Mouse (Mus musculus) NIH3T3 (cell line): Measurements from ENCODE around the gene Cacna1d.
A peak's percentile ranks its signal among the peaks of the same experiment; 100 is the strongest.

Source experiments
- DNase-seq: peaks from one replicate; pipeline ENCODE4 v3.0.0-alpha.2; 2012; ENCODE audit warnings: low read depth

Gene Cacna1d

GRCm38 (mm10) chr14:30491342-30491741, at the start of gene Cacna1d:
Gene Cacna1d, minus strand, starts transcription at chr14:30491455.
- no peak for DNase-seq

- peak; percentile 34 for DNase-seq
These were observed 42.7 kb upstream of the Cacna1d start for GRCm38 (mm10) chr14:30533780-30534450.

DNA sequence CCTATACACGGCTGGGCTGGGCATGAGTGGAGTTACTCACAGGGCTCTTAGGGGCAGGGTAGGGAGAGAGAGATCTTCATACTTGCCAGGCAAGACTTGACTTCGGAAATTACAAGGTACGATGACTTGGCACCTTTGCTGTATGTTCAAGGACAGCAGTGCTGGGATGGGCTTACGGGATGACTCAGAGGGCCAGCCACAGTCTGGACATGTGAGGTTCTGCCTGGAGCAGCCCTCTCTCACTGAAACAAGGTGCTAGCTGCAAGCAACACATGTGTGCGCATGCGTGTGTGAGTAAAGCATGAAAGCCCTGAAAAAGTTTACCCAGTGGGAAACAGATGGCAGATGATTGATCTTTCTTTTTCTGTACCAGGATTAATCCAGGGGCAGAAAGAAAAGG, 40.6 kb upstream of the Cacna1d start:
- no peak for DNase-seq

- DNase-seq: no peak
These were observed 40.2 kb upstream of the Cacna1d start for GRCm38 (mm10) chr14:30531431-30531830.

DNA sequence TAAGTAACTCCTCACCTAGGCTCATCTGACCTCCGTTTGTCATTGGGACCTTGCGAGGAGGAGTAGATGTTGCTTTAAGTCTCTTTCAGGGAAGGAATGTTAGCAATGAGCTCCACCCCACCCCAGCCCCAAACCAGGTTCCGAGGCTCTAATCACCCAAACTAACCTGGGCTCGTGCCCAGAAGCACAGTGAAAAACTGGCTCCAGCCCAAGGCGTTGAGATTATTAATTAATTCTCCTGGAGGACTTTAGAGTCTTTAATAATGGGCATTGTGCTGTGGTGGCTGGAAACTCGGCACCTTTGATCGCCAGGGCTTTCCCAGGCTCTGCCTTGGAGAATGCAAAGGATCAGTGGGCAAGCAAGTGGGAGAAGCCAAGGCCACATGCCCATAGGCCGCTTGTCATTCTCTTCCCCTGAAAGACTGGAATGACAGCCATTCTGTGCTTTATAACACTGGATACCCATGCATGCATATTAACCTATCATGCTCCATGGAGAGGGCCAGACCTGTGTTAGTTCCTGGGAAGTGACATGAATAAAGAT, 39.5 kb upstream of the Cacna1d start:
- DNase-seq: no peak

DNA sequence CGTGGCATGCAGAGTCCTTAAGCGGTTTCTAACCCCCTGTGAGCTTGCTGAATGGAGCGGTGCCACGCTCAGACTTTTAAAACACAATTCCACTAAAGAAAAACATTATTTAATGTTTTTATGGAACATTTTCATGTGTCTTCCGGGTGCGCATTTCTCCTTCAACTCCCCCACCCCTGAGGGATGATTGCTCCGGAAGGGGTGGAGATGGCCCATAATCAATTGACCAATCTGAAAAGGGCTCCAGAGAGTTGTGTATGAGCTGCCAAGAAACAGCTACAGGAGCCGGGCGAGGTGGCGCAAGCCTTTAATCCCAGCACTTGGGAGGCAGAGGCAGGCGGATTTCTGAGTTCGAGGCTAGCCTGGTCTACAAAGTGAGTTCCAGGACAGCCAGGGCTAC, 38.2 kb upstream of the Cacna1d start:
- DNase-seq: no peak

DNA sequence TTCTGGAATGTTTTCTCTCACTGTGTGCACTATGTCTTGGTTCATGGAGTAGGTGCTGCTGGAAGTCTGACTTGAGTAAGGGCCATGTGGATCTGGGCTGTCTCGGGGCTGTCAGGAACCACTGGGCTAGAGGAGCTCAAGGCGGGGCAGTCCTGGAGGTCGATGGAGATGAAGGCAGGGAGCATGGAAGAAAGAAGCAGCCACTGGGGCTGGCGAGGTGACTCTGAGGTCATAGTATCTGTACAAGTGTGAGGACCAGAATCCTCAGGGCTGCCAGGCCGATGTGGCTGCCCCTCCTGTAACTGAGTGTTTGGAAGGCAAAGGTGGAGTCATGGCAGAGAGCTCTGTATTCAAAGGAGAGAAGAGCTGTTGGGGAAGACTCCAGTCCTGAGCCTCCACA, 37.7 kb upstream of the Cacna1d start:
- DNase-seq: no peak

- DNase-seq: no peak
These were observed 37.1 kb upstream of the Cacna1d start for GRCm38 (mm10) chr14:30528392-30528791.

- DNase-seq: no peak
These were observed 32.1 kb upstream of the Cacna1d start for GRCm38 (mm10) chr14:30523356-30523755.

DNA sequence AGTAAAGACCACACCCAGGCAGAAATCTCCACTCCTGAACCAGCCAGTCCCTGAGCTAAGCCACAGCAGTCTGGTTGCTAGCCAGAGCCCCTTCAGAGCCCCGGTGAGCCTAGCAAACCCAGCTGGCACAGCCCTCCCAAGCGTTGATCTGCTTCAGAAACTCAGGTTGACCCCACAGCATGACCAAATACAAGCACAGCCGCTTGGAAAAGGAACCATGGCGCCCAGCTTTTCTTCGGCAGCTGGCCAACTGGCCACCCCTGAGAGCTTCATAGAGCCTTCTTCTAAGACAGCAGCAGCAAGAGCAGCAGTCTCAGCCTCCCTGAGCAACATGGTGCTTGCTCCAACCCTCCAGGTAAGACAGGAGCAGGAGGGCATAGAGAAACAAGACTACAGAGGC, 28.1 kb upstream of the Cacna1d start:
- DNase-seq: no peak

GRCm38 (mm10) chr14:30515931-30516723, 24.9 kb upstream of the Cacna1d start:
- DNase-seq: peak; percentile 63

DNA sequence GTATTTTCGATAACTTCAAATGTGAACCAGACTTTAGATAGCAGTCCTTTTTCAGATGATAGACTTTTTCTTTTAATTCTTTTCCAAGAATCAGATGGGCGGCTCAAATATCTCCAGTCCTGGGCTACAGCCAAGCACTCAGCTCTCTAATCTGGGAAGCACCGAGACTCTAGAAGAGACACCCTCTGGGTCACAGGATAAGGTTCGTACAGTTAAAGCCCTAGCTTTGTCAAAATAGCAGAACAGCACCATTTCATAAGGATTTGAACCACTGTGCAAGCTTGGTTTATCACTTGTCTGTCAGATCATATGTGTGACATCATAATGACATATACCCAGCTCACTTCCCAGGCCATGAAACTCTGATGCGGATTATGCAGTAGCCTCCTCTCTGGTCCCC, 21.6 kb upstream of the Cacna1d start:
- no peak for DNase-seq

DNA sequence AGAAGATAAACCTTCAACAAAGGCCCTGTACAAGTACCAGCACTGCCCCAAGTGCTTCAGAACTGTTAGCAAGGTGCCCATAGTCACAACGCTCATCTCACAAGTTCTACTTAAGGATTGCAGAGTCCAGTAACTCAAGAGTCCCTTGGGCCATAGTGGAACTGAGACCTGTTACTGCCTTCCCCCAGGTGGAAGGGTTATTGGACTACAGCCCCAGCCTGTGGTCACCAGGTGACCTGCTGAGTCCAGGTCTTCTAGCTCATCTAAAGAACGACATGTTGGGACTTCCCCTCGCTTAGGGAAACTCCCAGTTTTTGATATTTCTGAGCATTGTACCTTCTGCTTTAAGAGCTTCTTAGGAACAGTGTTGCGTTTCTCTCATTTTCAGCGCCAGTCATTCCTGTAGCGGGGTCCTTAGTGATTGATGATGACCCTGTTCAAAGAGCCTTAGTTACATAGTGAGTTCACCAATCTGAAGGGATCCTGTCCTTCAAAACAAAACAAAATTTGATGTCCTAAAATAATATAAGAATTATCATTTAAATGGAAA, 19.0 kb upstream of the Cacna1d start:
- no peak for DNase-seq

DNA sequence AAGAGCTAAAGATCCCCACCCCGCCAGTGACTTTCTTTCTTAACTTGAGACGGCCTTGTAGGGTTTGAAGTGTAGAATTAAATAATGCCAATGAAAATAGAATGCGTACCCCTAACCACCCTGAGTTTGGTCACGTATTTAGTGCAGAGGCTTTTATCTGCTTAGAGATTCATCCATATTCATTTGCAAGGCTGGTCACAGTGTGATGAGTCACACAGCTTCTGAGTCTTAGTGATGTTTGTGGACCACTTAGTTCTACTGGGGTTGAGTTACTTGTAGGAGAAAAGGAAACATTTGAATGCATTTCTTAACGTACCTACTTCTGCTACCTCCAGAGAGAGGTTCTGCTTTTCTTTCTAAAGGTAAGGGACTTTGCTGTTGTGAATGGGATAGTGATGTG, 13.7 kb upstream of the Cacna1d start:
- DNase-seq: no peak

DNA sequence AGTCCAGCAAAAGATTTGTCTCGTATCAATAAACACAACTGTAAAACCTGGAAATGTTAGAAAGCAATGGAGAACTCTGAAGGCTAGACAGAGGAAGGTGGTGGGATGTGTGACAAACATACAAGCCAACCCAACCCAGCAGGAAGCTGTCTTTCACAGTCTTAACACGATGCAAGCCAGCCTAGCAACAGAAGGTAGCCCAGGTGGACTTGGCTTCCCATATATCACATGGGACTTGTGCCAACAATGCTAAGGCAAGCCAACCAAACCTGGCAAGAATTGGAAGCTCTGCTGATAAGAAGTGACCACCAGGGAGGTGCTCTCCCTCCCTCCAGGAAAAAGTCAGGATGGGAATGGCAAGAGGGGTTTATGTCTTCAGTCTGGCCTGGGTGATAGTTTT, 6.9 kb upstream of the Cacna1d start:
- no peak for DNase-seq

GRCm38 (mm10) chr14:30494998-30495397, 3.7 kb upstream of the Cacna1d start:
- DNase-seq: no peak

GRCm38 (mm10) chr14:30493276-30493675, 2.0 kb upstream of the Cacna1d start:
- no peak for DNase-seq

DNA sequence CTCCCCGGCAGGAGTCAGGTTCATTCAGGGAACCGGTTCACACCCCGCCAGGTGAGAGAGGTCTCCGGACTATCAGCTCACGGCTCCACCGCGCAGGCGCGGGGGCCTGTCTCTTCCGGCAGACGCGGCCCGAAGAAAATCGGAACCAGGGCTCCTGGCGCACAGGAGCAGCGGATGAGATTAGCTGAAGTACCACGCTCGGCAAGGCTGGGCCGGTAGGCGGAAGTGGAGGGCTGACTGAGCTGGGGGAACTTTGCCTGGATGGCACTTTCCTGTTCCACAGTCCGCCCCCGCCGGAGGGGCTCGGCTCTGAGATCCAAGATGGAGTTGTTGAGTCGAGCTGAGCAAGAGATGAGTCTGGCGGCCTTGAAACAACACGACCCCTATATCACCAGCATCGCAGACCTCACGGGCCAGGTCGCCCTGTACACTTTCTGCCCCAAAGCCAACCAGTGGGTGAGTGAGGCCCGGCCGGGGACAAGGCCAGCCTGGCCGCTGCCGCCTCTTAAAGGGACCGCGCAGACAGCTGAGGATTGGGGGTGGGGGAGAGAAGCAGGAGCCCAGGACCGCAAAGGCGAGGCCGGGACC, 11.8 kb downstream of the Cacna1d start, which contains the start of gene Dcp1a:
Dcp1a (plus strand) TSS at position 175 of the 588 bp plus-strand sequence.
- DNase-seq: peak; percentile 96

DNA sequence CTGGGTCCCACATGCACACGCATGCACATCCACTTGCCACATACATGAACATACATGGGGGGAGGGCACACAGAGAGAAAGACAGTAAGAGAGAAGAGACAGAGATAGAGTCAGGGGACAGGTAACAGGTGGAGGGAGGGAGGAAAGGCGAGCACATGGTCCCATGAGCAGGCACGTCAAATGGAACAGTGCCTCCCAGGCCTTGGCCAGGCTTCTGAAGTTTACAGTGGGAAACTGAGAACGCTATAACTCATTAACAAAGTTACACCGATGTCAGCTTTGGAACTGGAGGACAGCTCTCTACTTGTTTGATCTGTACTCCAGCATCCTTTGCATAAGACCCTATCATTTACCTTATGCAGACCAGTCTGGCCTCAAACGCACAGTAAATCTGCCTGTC, 16.8 kb downstream of the Cacna1d start:
- no peak for DNase-seq

DNA sequence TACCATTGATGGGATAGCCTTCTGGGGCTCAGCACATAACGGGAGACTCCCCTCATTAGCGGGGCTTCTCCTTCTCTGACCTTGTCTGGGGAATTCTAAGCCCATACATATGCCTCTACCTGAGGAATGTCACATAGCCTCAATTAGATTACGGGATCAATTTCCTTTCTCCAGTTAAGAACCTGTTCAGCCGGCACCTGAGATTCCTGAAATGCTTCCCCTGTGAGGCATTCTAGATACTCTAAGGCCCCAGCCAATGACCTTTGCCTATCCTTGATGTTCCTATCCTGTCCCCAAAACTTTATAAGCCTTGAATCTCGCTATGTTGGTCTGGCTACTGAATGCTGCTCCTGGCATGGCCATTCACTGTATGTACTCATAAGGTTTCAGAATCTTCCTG, 17.6 kb downstream of the Cacna1d start:
- DNase-seq: no peak

- no peak for DNase-seq
These were observed 27.9 kb downstream of the Cacna1d start for GRCm38 (mm10) chr14:30463312-30463711.

DNA sequence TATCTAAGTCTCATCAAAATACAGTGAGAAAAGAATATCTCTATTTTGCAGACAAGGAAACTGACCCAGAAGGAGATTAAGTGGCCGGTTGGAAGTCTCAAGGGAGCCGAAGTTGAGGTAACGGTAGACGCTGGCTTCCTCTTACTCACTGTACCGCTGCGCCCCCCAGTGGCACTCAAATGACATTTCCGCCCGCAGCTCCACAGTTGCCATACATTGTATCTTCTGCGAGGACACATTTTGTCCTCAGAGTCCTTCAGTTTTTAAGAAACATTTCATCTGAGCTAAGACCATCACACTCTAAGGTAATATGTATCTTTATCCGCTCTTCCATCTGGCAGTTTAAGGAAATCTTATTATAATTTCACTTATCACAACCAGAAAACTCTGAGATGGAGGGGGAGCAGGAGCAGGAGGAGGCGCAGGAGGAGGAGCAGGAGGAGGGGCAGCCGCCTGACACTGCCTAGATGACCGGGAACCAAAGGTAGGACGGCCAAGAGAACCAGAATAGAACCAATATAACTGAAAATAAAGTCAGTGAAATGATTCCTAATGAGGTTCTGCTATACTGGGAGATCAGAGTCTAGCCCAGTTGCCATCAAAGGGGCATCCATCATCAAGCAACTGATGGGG, 31.2 kb downstream of the Cacna1d start:
- DNase-seq: peak; percentile 70
